Mouse (Mus musculus): ENCODE data around the gene Kcnip4. TPM values are rescaled to one million over a fixed set of nuclear protein-coding genes. Genes with fewer than 3 reads are reported as not detected.

Kcnip4 gene
- polyA plus RNA-seq, 1 experiment = not detected

DNA sequence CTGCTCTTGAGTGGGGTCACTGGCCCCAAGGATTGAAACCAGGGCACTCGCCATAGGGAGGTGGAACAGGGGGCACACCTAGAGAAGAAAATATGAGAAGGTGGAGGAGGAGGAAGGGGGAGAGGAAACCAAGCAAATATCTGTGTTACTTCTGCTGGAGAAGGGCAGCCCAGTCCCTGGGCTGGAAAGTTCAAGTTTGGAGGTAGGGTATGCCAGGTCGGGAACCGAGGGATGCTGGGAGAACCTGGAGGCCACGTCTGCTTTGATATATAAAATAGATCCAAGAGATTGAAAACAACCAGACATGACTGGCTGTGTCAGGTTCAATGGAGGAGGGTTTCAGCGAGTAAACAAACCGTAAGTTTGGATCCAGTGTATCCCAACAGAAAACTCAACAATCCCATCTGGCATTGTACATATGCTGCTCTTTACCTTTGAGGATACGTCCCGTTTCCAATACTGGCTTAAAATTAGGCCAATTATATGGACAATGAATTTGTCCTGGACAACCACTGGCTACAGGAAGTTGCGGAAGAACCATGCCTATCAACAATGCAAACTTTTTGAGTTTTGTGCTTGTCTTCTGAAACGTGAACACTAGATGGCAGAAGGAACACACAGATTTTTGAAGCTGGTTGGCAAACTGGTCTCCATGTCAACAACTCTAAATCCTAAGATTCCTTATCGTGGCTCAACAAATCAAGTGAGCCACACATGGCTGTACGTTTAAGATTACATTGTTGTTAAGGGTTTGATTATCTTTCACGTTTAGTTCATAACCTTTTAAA, 155.9 kb downstream of the Kcnip4 start:
- Histone ChIP-seq H3K4me1 (ENCODE audit: control insufficient read depth, insufficient read depth, insufficient read length, low read length) (no peaks in the 10 kb centered on the region), H3K36me3 (ENCODE audit: control insufficient read depth, insufficient read depth, low read length) (no peaks in the 10 kb centered on the region), H3K4me3 (ENCODE audit: low read depth, low read length) (no peak overlapping the region), H3K27ac (ENCODE audit: insufficient read depth, low read depth, low read length) (no peak overlapping the region), H3K27me3 (ENCODE audit: control insufficient read depth, insufficient read depth, low read length) (no peaks in the 10 kb centered on the region)
- TF ChIP-seq CTCF (IDR thresholded peaks at IDR 0.05; ENCODE audit: extremely low read depth, insufficient read length, insufficient replicate concordance, low read depth, low read length) (no peak), POLR2A (IDR thresholded peaks at IDR 0.05; ENCODE audit: low read depth, low read length) (no peak)
- WGBS = 43% methylated on average over 13 of the region's 13 CpGs

DNA sequence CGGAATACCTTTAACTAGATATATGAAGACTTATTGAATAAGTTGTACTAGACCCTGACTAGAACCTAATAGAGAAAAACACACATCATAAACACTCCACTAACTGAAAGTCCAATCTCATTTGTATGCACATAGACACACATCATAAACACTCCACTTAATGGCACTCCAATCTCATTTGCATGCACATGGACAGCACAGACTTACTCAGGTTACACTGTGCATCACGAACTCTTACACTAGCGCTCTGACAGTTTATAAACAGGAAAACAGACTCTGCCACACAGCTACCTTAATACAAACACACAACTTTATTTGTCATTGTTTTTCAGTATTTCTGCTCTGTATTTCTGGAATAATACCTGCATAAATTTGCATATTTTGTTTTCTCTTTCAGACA, 168.3 kb downstream of the Kcnip4 start:
- 80% methylated on average over 3 of the region's 3 CpGs for WGBS
- H3K4me1 ChIP-seq (ENCODE audit: control insufficient read depth, insufficient read depth, insufficient read length, low read length) = no peaks in the 10 kb centered on the region

DNA sequence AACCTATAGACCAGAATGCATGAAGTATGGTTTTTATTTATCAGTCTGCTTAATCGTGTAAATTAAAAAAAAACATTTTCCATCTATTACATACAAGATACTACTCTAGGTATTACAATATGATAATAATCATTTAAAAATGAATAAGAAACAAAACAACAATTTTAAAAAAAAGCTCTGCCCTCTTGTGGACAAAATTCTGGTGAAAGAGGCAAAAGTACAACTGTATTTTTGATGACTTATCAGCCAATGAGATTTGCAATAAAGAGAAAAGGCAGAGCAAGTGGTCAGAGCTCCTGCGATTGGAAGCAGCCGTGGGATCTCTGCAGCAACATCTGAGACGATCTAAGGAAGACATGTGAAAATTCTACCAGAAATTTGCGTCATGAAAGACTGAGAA, 172.6 kb downstream of the Kcnip4 start:
- no peaks in the 10 kb centered on the region for H3K36me3 ChIP-seq (ENCODE audit: control insufficient read depth, insufficient read depth, low read length)
- H3K27me3 ChIP-seq (ENCODE audit: control insufficient read depth, insufficient read depth, low read length) = no peaks in the 10 kb centered on the region
- no peak for TF ChIP-seq CTCF (IDR thresholded peaks at IDR 0.05; ENCODE audit: extremely low read depth, insufficient read length, insufficient replicate concordance, low read depth, low read length)
- no peak for TF ChIP-seq POLR2A (IDR thresholded peaks at IDR 0.05; ENCODE audit: low read depth, low read length)
- H3K4me3 ChIP-seq (ENCODE audit: low read depth, low read length) = no peak overlapping the region
- H3K27ac ChIP-seq (ENCODE audit: insufficient read depth, low read depth, low read length) = no peak overlapping the region
- 70% methylated on average over 5 of the region's 5 CpGs for WGBS
- no peaks in the 10 kb centered on the region for H3K4me1 ChIP-seq (ENCODE audit: control insufficient read depth, insufficient read depth, insufficient read length, low read length)

More for the DNA sequence above, 168.3 kb downstream of the Kcnip4 start:
- TF ChIP-seq POLR2A (IDR thresholded peaks at IDR 0.05; ENCODE audit: low read depth, low read length) = no peak
- no peak for TF ChIP-seq CTCF (IDR thresholded peaks at IDR 0.05; ENCODE audit: extremely low read depth, insufficient read length, insufficient replicate concordance, low read depth, low read length)
- Histone ChIP-seq H3K4me3 (ENCODE audit: low read depth, low read length) (no peak overlapping the region), H3K36me3 (ENCODE audit: control insufficient read depth, insufficient read depth, low read length) (no peaks in the 10 kb centered on the region), H3K27ac (ENCODE audit: insufficient read depth, low read depth, low read length) (no peak overlapping the region), H3K27me3 (ENCODE audit: control insufficient read depth, insufficient read depth, low read length) (no peaks in the 10 kb centered on the region)

DNA sequence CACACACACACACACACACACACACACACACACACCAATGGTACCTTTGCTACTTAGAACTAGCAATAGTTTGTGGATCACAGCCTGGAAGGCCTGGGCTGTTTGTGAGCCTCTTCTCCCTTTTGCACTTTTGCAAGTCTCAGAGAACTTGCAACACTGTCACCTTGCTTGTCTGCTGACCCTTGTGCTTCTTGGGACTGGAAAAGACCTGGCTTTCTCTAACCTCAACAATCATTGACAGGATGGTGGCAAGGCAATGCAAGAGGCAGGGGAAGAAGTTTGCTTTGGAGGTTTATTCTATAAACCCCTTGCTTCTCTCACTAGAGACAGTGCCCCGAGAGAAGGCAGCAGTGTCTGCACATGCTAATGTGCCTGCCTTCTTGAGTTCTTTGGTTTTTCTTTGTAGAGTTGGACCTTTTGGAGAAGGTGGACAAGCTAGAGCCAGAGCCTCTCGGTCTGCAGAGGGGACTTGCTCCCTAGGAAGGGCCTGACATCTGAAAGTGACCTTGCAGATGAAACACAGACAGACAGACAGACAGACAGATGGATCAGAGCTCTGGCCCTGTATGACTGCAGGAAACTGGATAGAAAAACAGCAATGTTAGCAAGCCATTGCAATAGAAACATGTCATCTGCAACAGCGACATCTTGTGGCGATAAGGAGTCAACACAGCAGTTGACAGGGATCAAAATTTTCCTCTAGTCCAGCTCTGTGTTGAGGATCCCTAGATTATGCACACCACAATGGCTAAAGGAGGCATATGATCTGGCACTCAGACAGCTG, 174.4 kb downstream of the Kcnip4 start:
- Histone ChIP-seq H3K4me1 (ENCODE audit: control insufficient read depth, insufficient read depth, insufficient read length, low read length) (no peaks in the 10 kb centered on the region), H3K27me3 (ENCODE audit: control insufficient read depth, insufficient read depth, low read length) (no peaks in the 10 kb centered on the region), H3K4me3 (ENCODE audit: low read depth, low read length) (no peak overlapping the region), H3K36me3 (ENCODE audit: control insufficient read depth, insufficient read depth, low read length) (no peaks in the 10 kb centered on the region), H3K27ac (ENCODE audit: insufficient read depth, low read depth, low read length) (no peak overlapping the region)
- TF ChIP-seq POLR2A (IDR thresholded peaks at IDR 0.05; ENCODE audit: low read depth, low read length) (no peak), CTCF (IDR thresholded peaks at IDR 0.05; ENCODE audit: extremely low read depth, insufficient read length, insufficient replicate concordance, low read depth, low read length) (peak; percentile 14; the same call in 1 of the 2 replicates)
- 21% methylated on average over 4 of the region's 4 CpGs for WGBS

DNA sequence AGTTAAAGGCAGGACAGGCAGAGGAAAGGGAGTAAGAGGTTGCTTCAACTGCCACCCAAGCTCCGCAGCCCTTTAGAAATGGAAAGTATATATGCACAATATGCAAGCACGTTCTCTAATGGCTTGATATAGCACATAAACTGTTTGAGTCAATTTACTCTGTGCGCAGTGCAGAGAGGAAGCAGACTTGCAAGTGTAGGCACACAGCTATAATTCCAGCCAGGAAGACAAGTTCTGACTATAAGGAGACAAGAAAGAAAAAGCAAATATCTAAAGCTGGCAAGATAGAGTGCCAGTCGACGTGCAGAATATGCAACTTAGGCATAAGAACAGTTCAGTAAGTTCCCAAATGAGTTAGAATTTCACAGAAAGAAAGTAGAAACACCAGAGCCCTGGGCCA, 175.2 kb downstream of the Kcnip4 start:
- TF ChIP-seq CTCF (IDR thresholded peaks at IDR 0.05; ENCODE audit: extremely low read depth, insufficient read length, insufficient replicate concordance, low read depth, low read length) = no peak
- TF ChIP-seq POLR2A (IDR thresholded peaks at IDR 0.05; ENCODE audit: low read depth, low read length) = no peak
- Histone ChIP-seq H3K27me3 (ENCODE audit: control insufficient read depth, insufficient read depth, low read length) (no peaks in the 10 kb centered on the region), H3K36me3 (ENCODE audit: control insufficient read depth, insufficient read depth, low read length) (no peaks in the 10 kb centered on the region), H3K4me3 (ENCODE audit: low read depth, low read length) (no peak overlapping the region), H3K27ac (ENCODE audit: insufficient read depth, low read depth, low read length) (no peak overlapping the region), H3K4me1 (ENCODE audit: control insufficient read depth, insufficient read depth, insufficient read length, low read length) (no peaks in the 10 kb centered on the region)
- 76% methylated on average over 5 of the region's 5 CpGs for WGBS

DNA sequence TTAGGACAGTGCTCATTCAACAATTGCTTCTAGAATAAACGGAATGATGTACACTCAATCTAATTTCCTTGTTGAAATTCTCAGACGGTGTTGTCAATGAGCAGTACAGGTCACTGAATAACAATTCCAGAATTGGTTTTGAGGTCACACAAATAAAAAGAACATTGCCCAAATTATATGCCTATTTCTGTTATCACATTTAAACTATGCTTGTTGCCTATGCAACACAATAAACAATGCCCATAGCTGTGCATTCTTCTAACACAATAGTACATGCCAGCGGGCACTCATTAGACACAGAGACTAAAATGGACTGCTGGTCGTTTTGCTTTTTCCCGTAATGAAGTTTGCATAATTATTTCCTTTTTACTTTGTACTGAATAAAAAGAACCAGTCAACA, 176.2 kb downstream of the Kcnip4 start:
- Histone ChIP-seq H3K27ac (ENCODE audit: insufficient read depth, low read depth, low read length) (no peak overlapping the region), H3K36me3 (ENCODE audit: control insufficient read depth, insufficient read depth, low read length) (no peaks in the 10 kb centered on the region), H3K4me1 (ENCODE audit: control insufficient read depth, insufficient read depth, insufficient read length, low read length) (no peaks in the 10 kb centered on the region), H3K4me3 (ENCODE audit: low read depth, low read length) (no peak overlapping the region), H3K27me3 (ENCODE audit: control insufficient read depth, insufficient read depth, low read length) (no peaks in the 10 kb centered on the region)
- TF ChIP-seq POLR2A (IDR thresholded peaks at IDR 0.05; ENCODE audit: low read depth, low read length) (no peak), CTCF (IDR thresholded peaks at IDR 0.05; ENCODE audit: extremely low read depth, insufficient read length, insufficient replicate concordance, low read depth, low read length) (no peak)
- 80% methylated on average over 5 of the region's 5 CpGs for WGBS

DNA sequence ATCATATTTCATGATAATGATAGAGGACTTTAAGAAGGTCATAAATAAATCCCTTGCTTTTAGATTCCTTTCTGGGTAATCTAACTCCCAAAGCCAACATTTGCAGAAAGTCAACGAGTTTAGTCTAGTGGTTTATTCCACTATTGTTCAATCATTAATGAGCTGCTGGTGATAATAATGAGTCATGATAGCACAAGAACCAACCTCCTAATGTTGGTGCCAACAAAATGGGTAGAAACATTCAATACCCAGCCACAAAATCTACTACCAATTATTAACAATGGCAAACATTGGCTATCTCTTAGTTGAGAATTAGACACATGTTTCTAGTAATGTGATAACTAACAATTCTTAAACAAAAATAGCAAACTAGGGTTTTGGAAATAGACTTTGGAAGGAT, 180.1 kb downstream of the Kcnip4 start:
- WGBS = 20% methylated on average over 1 of the region's 1 CpGs
- H3K27me3 ChIP-seq (ENCODE audit: control insufficient read depth, insufficient read depth, low read length) = no peaks in the 10 kb centered on the region
- no peak for TF ChIP-seq POLR2A (IDR thresholded peaks at IDR 0.05; ENCODE audit: low read depth, low read length)
- no peaks in the 10 kb centered on the region for H3K4me1 ChIP-seq (ENCODE audit: control insufficient read depth, insufficient read depth, insufficient read length, low read length)
- no peak overlapping the region for H3K4me3 ChIP-seq (ENCODE audit: low read depth, low read length)
- no peak overlapping the region for H3K27ac ChIP-seq (ENCODE audit: insufficient read depth, low read depth, low read length)
- no peaks in the 10 kb centered on the region for H3K36me3 ChIP-seq (ENCODE audit: control insufficient read depth, insufficient read depth, low read length)

Measured in small intestine, adult 2 months (tissue).